Mouse (Mus musculus) G1E-ER4 (cell line): Measurements from ENCODE around the gene Pcsk7. TPM values are rescaled to one million over a fixed set of nuclear protein-coding genes. Genes with fewer than 3 reads are reported as not detected.

Source experiments
- GATA1 ChIP-seq: IDR thresholded peaks from one replicate; pipeline ENCODE4 v1.8.0; 2012; ENCODE audit warnings: low read length, inconsistent platforms
- polyA plus RNA-seq: library from polyadenylated mRNA; stranded (reverse); fragments of >175 nt; gene quantifications from 2 replicates; pipeline ENCODE4 v1.2.3, GENCODE M21; 2012

Gene Pcsk7
- 5.1 TPM in 2 replicates for polyA plus RNA-seq

DNA sequence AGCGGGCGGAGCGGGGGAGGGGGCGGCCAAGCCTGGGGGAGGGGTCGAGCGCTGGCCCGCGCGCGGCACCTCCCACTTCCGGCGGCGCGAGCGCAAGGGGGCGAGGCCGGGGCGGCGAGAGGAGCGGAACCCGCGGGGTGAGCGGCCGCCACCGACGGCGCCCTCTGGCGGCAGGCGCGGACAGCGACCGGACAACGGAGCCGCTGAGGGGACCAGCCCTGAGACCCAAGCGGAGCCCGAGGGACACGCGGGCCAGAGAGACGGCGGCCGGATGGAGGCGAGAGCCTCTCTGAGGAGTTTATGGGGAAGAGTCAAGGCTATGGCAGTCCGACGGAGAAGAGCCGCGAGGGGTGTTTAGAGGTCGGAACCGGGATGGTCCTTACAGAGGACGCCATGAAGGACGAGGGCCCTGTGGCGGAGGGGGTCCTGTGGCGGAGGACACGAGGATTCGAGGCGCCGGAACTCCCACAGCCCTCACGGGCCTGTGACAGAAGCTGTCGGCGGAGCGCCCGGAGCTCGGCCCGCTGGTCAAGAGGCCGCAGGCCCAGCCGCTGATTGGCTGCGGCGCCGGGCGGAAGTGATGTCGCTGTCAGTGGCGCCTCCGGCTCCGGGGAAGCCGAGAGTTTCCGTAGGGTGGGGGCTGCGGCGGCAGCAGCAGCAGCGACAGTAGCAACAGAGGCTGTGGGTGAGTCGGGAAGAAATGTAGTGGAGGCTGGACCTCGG is at the start of gene Pcsk7, which contains the start of gene Rnf214:
Gene Pcsk7, plus strand, starts transcription at position 143 of the 723 bp plus-strand sequence.
Gene Rnf214, minus strand, starts transcription at position 557 of the 723 bp plus-strand sequence.
- no peak for TF ChIP-seq GATA1

GRCm38 (mm10) chr9:45859364-45859763 is 46.9 kb upstream of the Pcsk7 start:
- TF ChIP-seq GATA1, result no peak

- no peak for TF ChIP-seq GATA1
Measured at GRCm38 (mm10) chr9:45861813-45862212, 44.5 kb upstream of the Pcsk7 start.

GRCm38 (mm10) chr9:45869181-45869580 is 37.1 kb upstream of the Pcsk7 start:
- TF ChIP-seq GATA1, result no peak

DNA sequence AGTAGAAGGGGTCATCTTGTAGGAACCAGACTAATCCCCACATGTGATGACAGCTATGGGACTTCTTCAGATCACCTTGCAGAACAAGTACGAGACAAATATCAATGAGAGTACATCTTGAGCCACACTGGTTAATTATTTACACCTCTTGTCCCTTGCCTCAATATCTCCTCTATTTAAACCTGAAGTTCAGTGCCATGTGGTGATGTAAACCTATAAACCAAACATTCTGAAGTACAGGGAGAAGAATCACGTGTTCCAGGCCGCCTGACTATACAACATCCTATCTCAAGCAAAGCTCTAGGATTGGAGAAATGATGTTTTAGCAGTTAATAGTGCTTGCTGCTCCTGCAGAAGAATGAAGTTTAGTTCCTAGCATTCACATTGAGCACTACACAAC is 36.0 kb upstream of the Pcsk7 start:
- no peak for TF ChIP-seq GATA1

GRCm38 (mm10) chr9:45877928-45878327 is 28.4 kb upstream of the Pcsk7 start:
- no peak for TF ChIP-seq GATA1

DNA sequence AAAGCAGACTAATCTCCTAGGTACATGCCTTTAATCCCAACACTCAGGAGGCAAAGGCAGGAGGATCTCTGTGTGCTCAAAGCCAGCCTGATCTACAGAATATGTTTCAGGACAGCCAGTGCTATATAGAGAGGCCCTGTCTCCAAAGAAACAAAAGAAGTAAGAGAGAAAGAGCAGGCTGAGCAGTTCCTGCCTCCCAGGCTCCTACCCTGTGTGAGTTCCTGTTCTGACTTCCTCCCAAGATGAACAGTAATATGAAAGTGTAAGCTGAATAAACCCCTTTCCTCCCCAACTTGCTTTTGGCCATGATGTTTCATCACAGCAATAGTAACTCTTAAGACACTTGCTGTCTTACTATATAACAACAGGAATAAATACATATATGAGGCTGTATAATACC is 12.6 kb upstream of the Pcsk7 start:
- TF ChIP-seq GATA1, result no peak

DNA sequence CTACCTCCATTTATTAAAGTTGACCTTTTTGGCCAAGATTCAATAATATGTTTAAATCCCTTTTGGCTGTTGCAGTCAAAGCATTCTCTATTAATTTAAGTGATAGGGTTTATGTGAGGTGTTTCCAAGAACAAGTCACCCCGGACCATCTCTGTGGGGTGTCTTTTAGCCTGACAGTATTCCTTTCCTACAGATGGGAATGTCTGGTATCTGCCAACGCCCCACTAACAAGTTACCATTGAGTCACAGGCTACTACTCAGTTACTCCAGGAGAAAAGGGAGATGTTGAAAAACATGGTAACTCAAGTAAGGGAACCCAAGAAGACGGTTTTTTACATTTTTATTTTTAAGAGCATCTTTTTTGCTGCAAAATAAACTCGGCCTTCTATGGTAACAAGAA is 1.1 kb upstream of the Pcsk7 start:
- no peak for TF ChIP-seq GATA1

GRCm38 (mm10) chr9:45905811-45906237 is 473 bp upstream of the Pcsk7 start:
- no peak for TF ChIP-seq GATA1

DNA sequence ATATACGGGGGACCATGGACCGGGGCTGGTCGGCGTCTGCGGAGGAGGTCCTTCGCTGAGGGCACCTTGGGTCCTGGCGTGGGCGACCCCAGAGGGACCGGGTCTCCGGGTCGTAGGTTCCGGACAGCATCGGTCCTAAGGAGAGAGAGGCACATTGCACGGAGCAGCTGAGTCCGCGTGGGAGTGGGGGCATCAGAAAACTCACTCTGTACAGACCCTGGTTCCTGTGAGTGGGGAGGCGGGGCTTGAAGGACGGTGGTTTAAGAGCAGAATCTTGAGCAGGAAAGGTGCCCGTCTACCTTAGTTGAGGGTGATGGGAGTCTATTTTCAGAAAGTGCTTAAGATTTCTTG is 756 bp downstream of the Pcsk7 start:
- no peak for TF ChIP-seq GATA1

GRCm38 (mm10) chr9:45910995-45911394 is 4.7 kb downstream of the Pcsk7 start:
- no peak for TF ChIP-seq GATA1

- TF ChIP-seq GATA1, result no peak
Measured at GRCm38 (mm10) chr9:45911673-45912072, 5.4 kb downstream of the Pcsk7 start.

GRCm38 (mm10) chr9:45915659-45916058 is 9.4 kb downstream of the Pcsk7 start:
- no peak for TF ChIP-seq GATA1

- no peak for TF ChIP-seq GATA1
Measured at GRCm38 (mm10) chr9:45917041-45917934, 11.0 kb downstream of the Pcsk7 start.

- no peak for TF ChIP-seq GATA1
Measured at GRCm38 (mm10) chr9:45919895-45920294, 13.6 kb downstream of the Pcsk7 start.

GRCm38 (mm10) chr9:45929285-45929684 is 23.0 kb downstream of the Pcsk7 start:
- TF ChIP-seq GATA1, result no peak

DNA sequence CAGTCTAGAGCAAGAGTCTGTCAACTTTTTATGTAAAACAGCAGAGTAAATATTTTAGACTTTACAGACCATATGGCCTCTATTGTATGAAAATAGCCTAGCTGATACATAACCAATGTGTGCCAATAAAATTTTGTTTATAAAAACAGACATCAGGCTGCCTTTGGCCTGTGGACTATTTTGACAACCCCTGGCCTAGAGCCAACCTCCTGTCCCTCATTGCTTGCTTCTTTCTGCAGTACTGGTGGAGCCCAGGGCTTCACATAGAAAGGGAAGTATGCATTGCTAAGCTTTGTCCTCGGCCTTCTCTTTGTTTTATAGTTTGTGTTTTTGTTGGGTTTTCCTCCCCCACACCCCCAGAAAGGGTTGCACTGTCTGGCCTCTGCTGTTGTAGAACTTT is 25.7 kb downstream of the Pcsk7 start:
- TF ChIP-seq GATA1, result no peak
